Mouse (Mus musculus): ENCODE measurements around the gene Borcs5. TPM values are rescaled to one million over a fixed set of nuclear protein-coding genes. Genes with fewer than 3 reads are reported as not detected.

The Borcs5 gene
- polyA plus RNA-seq, 1 experiment: 8.8 TPM

DNA sequence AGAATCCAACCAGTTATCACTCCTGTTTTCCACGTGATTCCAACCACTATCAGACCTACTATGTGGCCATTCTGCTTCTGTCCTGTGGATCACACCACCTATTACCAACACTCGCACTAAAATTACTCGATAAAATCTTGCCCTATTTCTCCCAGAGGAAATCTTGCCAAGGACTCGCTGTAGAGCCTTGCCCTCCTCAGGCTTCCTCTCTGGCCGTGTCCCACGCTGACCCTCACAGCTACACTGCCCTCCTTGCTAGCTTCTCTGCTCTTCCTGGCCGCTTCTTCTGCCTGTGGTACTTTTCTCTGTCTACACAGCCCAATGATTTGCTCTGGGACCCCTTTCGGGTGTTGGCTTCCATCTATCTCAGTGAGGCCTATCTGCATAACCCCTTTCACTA is 93.5 kb downstream of the Borcs5 start:
- H3K4me2 ChIP-seq (ENCODE audit: low read depth): no peak overlapping the region
- no peak overlapping the region for H3ac ChIP-seq (ENCODE audit: control insufficient read depth, insufficient read length)
- H3K27me3 ChIP-seq (ENCODE audit: control insufficient read depth, insufficient read depth, insufficient read length): no peaks in the 10 kb centered on the region
- no peak overlapping the region for H3K4me3 ChIP-seq
- no peaks in the 10 kb centered on the region for H3K79me2 ChIP-seq (ENCODE audit: control insufficient read depth, insufficient read depth)
- peaks cover 3% of the 10 kb centered on the region for H3K36me3 ChIP-seq (ENCODE audit: control insufficient read depth, insufficient read depth)
- TF ChIP-seq POLR2A (IDR thresholded peaks at IDR 0.05; ENCODE audit: insufficient read length, low read depth) (no peak), MAX (IDR thresholded peaks at IDR 0.05; ENCODE audit: low read depth) (no peak), MYOG (IDR thresholded peaks at IDR 0.05; ENCODE audit: control insufficient read depth in 1 of 3, insufficient read depth in 1 of 3, insufficient read length in 2 of 3, low read depth in 2 of 3) (no peak), REST (IDR thresholded peaks at IDR 0.05; ENCODE audit: insufficient read depth, insufficient read length) (no peak)

DNA sequence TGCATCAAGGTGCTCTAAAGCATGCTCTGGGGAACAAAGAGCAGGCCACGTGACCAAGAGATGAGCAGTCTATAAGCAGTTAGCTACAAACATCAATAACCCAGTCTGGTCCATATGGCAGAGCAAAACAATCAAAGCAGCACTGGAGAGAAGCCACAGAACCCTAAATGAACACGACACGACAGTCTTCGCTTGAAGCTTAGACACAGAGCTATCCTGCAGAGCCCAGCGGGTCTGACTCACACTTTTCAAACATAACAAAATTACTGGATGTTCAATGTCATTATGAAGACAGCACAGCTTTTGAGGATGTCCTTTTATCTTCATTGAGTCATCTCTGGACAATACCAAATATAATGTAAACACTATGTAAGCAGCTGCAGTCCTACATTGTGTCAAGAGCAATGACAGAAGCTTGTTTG is 94.5 kb downstream of the Borcs5 start:
- TF ChIP-seq REST (IDR thresholded peaks at IDR 0.05; ENCODE audit: insufficient read depth, insufficient read length) (no peak), MYOD1 (IDR thresholded peaks at IDR 0.05; ENCODE audit: control insufficient read depth in 1 of 3, insufficient read length in 2 of 3, low read depth in 2 of 3) (no peak), MYOG (IDR thresholded peaks at IDR 0.05; ENCODE audit: control insufficient read depth in 1 of 3, insufficient read depth in 1 of 3, insufficient read length in 2 of 3, low read depth in 2 of 3) (no peak), E2F4 (IDR thresholded peaks at IDR 0.05; ENCODE audit: insufficient read depth) (no peak), MAX (IDR thresholded peaks at IDR 0.05; ENCODE audit: low read depth) (no peak), POLR2A (IDR thresholded peaks at IDR 0.05; ENCODE audit: insufficient read length, low read depth) (no peak), TCF3 (IDR thresholded peaks at IDR 0.05; ENCODE audit: insufficient read length, low read depth) (no peak), TCF12 (IDR thresholded peaks at IDR 0.05; ENCODE audit: insufficient read depth, poor library complexity, severe bottlenecking) (no peak), SRF (IDR thresholded peaks at IDR 0.05; ENCODE audit: control insufficient read depth, insufficient read length, low read depth) (no peak), CEBPB (IDR thresholded peaks at IDR 0.05; ENCODE audit: insufficient read depth, poor library complexity, severe bottlenecking) (no peak), POLR2AphosphoS2 (IDR thresholded peaks at IDR 0.05; ENCODE audit: insufficient read length, low read depth) (no peak), USF1 (IDR thresholded peaks at IDR 0.05; ENCODE audit: low read depth) (no peak)
- no peaks in the 10 kb centered on the region for H3K27me3 ChIP-seq (ENCODE audit: control insufficient read depth, insufficient read depth, insufficient read length)
- peaks cover 4% of the 10 kb centered on the region for H3K36me3 ChIP-seq (ENCODE audit: control insufficient read depth, insufficient read depth)
- H3ac ChIP-seq (ENCODE audit: control insufficient read depth, insufficient read length): no peak overlapping the region
- no peak overlapping the region for H3K4me3 ChIP-seq
- no peak overlapping the region for H3K4me2 ChIP-seq (ENCODE audit: low read depth)
- H3K79me2 ChIP-seq (ENCODE audit: control insufficient read depth, insufficient read depth): no peaks in the 10 kb centered on the region

GRCm38 (mm10) chr6:134736853-134737252 is 97.5 kb downstream of the Borcs5 start:
- Histone ChIP-seq H3K27me3 (ENCODE audit: control insufficient read depth, insufficient read depth, insufficient read length) (no peaks in the 10 kb centered on the region), H3K4me3 (no peak overlapping the region), H3K36me3 (ENCODE audit: control insufficient read depth, insufficient read depth) (peaks cover 14% of the 10 kb centered on the region), H3K79me2 (ENCODE audit: control insufficient read depth, insufficient read depth) (no peaks in the 10 kb centered on the region), H3ac (ENCODE audit: control insufficient read depth, insufficient read length) (no peak overlapping the region), H3K4me2 (ENCODE audit: low read depth) (no peak overlapping the region)
- TF ChIP-seq MYOD1 (IDR thresholded peaks at IDR 0.05; ENCODE audit: control insufficient read depth in 1 of 3, insufficient read length in 2 of 3, low read depth in 2 of 3) (no peak), POLR2A (IDR thresholded peaks at IDR 0.05; ENCODE audit: insufficient read length, low read depth) (no peak), MYOG (IDR thresholded peaks at IDR 0.05; ENCODE audit: control insufficient read depth in 1 of 3, insufficient read depth in 1 of 3, insufficient read length in 2 of 3, low read depth in 2 of 3) (no peak), MAX (IDR thresholded peaks at IDR 0.05; ENCODE audit: low read depth) (no peak), USF1 (IDR thresholded peaks at IDR 0.05; ENCODE audit: low read depth) (no peak), POLR2AphosphoS2 (IDR thresholded peaks at IDR 0.05; ENCODE audit: insufficient read length, low read depth) (no peak), REST (IDR thresholded peaks at IDR 0.05; ENCODE audit: insufficient read depth, insufficient read length) (no peak), E2F4 (IDR thresholded peaks at IDR 0.05; ENCODE audit: insufficient read depth) (no peak), SRF (IDR thresholded peaks at IDR 0.05; ENCODE audit: control insufficient read depth, insufficient read length, low read depth) (no peak), TCF12 (IDR thresholded peaks at IDR 0.05; ENCODE audit: insufficient read depth, poor library complexity, severe bottlenecking) (no peak), TCF3 (IDR thresholded peaks at IDR 0.05; ENCODE audit: insufficient read length, low read depth) (no peak), CEBPB (IDR thresholded peaks at IDR 0.05; ENCODE audit: insufficient read depth, poor library complexity, severe bottlenecking) (no peak)

DNA sequence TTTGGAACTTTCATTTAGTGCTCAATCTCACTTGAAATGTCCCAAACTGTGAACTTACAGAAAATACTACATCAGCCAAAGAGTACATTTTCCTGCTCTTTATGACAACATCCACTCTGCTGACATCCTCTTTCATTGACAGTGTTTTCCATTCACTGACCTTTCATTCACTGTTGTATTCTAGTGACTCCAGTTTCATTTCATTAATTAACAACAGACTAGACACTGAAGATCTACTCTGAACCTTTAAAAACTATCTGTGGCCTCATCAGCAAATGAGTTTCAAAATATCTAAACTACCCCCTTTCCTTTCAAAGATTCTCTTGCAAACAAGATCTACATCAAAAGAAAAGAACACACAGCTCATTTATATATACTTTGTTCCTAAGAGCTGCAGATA is 104.3 kb downstream of the Borcs5 start:
- H3K4me3 ChIP-seq: no peak overlapping the region
- no peaks in the 10 kb centered on the region for H3K27me3 ChIP-seq (ENCODE audit: control insufficient read depth, insufficient read depth, insufficient read length)
- no peak overlapping the region for H3K4me2 ChIP-seq (ENCODE audit: low read depth)
- TF ChIP-seq E2F4 (IDR thresholded peaks at IDR 0.05; ENCODE audit: insufficient read depth): no peak
- TF ChIP-seq TCF12 (IDR thresholded peaks at IDR 0.05; ENCODE audit: insufficient read depth, poor library complexity, severe bottlenecking): no peak
- no peak for TF ChIP-seq MYOG (IDR thresholded peaks at IDR 0.05; ENCODE audit: control insufficient read depth in 1 of 3, insufficient read depth in 1 of 3, insufficient read length in 2 of 3, low read depth in 2 of 3)
- no peak for TF ChIP-seq CEBPB (IDR thresholded peaks at IDR 0.05; ENCODE audit: insufficient read depth, poor library complexity, severe bottlenecking)
- TF ChIP-seq MAX (IDR thresholded peaks at IDR 0.05; ENCODE audit: low read depth): no peak
- TF ChIP-seq POLR2A (IDR thresholded peaks at IDR 0.05; ENCODE audit: insufficient read length, low read depth): no peak
- TF ChIP-seq REST (IDR thresholded peaks at IDR 0.05; ENCODE audit: insufficient read depth, insufficient read length): no peak
- no peak for TF ChIP-seq MYOD1 (IDR thresholded peaks at IDR 0.05; ENCODE audit: control insufficient read depth in 1 of 3, insufficient read length in 2 of 3, low read depth in 2 of 3)
- no peak for TF ChIP-seq USF1 (IDR thresholded peaks at IDR 0.05; ENCODE audit: low read depth)
- TF ChIP-seq POLR2AphosphoS2 (IDR thresholded peaks at IDR 0.05; ENCODE audit: insufficient read length, low read depth): no peak
- no peak for TF ChIP-seq SRF (IDR thresholded peaks at IDR 0.05; ENCODE audit: control insufficient read depth, insufficient read length, low read depth)
- TF ChIP-seq TCF3 (IDR thresholded peaks at IDR 0.05; ENCODE audit: insufficient read length, low read depth): no peak
- no peaks in the 10 kb centered on the region for H3K79me2 ChIP-seq (ENCODE audit: control insufficient read depth, insufficient read depth)
- no peak overlapping the region for H3ac ChIP-seq (ENCODE audit: control insufficient read depth, insufficient read length)
- H3K36me3 ChIP-seq (ENCODE audit: control insufficient read depth, insufficient read depth): peaks cover 11% of the 10 kb centered on the region

- Histone ChIP-seq H3K27me3 (ENCODE audit: control insufficient read depth, insufficient read depth, insufficient read length) (no peaks in the 10 kb centered on the region), H3K79me2 (ENCODE audit: control insufficient read depth, insufficient read depth) (peaks cover 5% of the 10 kb centered on the region), H3K36me3 (ENCODE audit: control insufficient read depth, insufficient read depth) (no peaks in the 10 kb centered on the region), H3K4me3 (no peak overlapping the region), H3K4me2 (ENCODE audit: low read depth) (no peak overlapping the region), H3ac (ENCODE audit: control insufficient read depth, insufficient read length) (no peak overlapping the region)
- TF ChIP-seq POLR2A (IDR thresholded peaks at IDR 0.05; ENCODE audit: insufficient read length, low read depth): no peak
- TF ChIP-seq MYOG (IDR thresholded peaks at IDR 0.05; ENCODE audit: control insufficient read depth in 1 of 3, insufficient read depth in 1 of 3, insufficient read length in 2 of 3, low read depth in 2 of 3): no peak
- no peak for TF ChIP-seq TCF12 (IDR thresholded peaks at IDR 0.05; ENCODE audit: insufficient read depth, poor library complexity, severe bottlenecking)
- TF ChIP-seq POLR2AphosphoS2 (IDR thresholded peaks at IDR 0.05; ENCODE audit: insufficient read length, low read depth): no peak
- no peak for TF ChIP-seq REST (IDR thresholded peaks at IDR 0.05; ENCODE audit: insufficient read depth, insufficient read length)
- TF ChIP-seq SRF (IDR thresholded peaks at IDR 0.05; ENCODE audit: control insufficient read depth, insufficient read length, low read depth): no peak
- no peak for TF ChIP-seq MYOD1 (IDR thresholded peaks at IDR 0.05; ENCODE audit: control insufficient read depth in 1 of 3, insufficient read length in 2 of 3, low read depth in 2 of 3)
- no peak for TF ChIP-seq CEBPB (IDR thresholded peaks at IDR 0.05; ENCODE audit: insufficient read depth, poor library complexity, severe bottlenecking)
- no peak for TF ChIP-seq MAX (IDR thresholded peaks at IDR 0.05; ENCODE audit: low read depth)
- TF ChIP-seq E2F4 (IDR thresholded peaks at IDR 0.05; ENCODE audit: insufficient read depth): no peak
- TF ChIP-seq USF1 (IDR thresholded peaks at IDR 0.05; ENCODE audit: low read depth): no peak
- no peak for TF ChIP-seq TCF3 (IDR thresholded peaks at IDR 0.05; ENCODE audit: insufficient read length, low read depth)
Observed at GRCm38 (mm10) chr6:134745876-134746275, 106.6 kb downstream of the Borcs5 start.

Data from myocyte (in vitro differentiated cells).